Mouse (Mus musculus) kidney, embryonic 16.5 days (tissue): ENCODE data around the gene Fcgr3. TPM values are rescaled to one million over a fixed set of nuclear protein-coding genes. Genes with fewer than 3 reads are reported as not detected.
A peak's percentile ranks its signal among the peaks of the same experiment; 100 is the strongest.

ENCODE experiments used
- ATAC-seq: fragments of 200-750 bp; cut with Nextera tagmentation; 2 replicates; pipeline ENCODE4 v1.8.0; 2017; ENCODE audit warnings: moderate TSS enrichment; ENCODE audit not compliant: low FRiP score, low TSS enrichment
- H3K27ac ChIP-seq: fragments of 300-500 bp; sonication (generic); 2 replicates; pipeline ENCODE4 v1.5.1; 2014; ENCODE audit warnings: low read length
- H3K27me3 ChIP-seq: fragments of 300-500 bp; sonication (generic); 2 replicates; pipeline ENCODE4 v1.6.1; 2014; ENCODE audit warnings: low read length, control low read depth, mixed read lengths; ENCODE audit not compliant: insufficient read depth
- H3K36me3 ChIP-seq: fragments of 300-500 bp; sonication (generic); 2 replicates; pipeline ENCODE4 v1.6.1; 2014; ENCODE audit warnings: low read length, control low read depth, mixed read lengths; ENCODE audit not compliant: insufficient read depth
- H3K4me1 ChIP-seq: fragments of 300-500 bp; sonication (generic); 2 replicates; pipeline ENCODE4 v1.6.1; 2014; ENCODE audit warnings: low read length, control low read depth, mixed read lengths; ENCODE audit not compliant: insufficient read depth
- H3K4me2 ChIP-seq: fragments of 300-500 bp; sonication (generic); replicated peaks from 2 replicates; pipeline ENCODE4 v1.6.1; 2014; ENCODE audit warnings: low read depth, low read length
- H3K4me3 ChIP-seq: fragments of 300-500 bp; sonication (generic); 2 replicates; pipeline ENCODE4 v1.5.1; 2014; ENCODE audit warnings: mild to moderate bottlenecking, low read length
- H3K9ac ChIP-seq: fragments of 300-500 bp; sonication (generic); replicated peaks from 2 replicates; pipeline ENCODE4 v1.6.1; 2014; ENCODE audit warnings: low read length
- H3K9me3 ChIP-seq: fragments of 300-500 bp; sonication (generic); 2 replicates; pipeline ENCODE4 v1.6.1; 2016; ENCODE audit warnings: low read length, control low read depth
- WGBS: fragments of 180-500 bp; shearing (Covaris S2); extraction: QIAGEN DNeasy Blood & Tissue Kit; methylation state at CpG from one replicate; pipeline ENCODE4 v1.1.7; 2014; 5-methylcytosine and 5-hydroxymethylcytosine counted together
- polyA plus RNA-seq: library from polyadenylated mRNA; unstranded; fragments of >200 nt; fragmentation: Nextera tagmentation; extraction: Ambion mirVana; gene quantifications from 2 replicates; pipeline ENCODE4 v1.2.1, GENCODE M21; 2015

Fcgr3 gene
- polyA plus RNA-seq, 1 experiment from 2014 or later: 9.0 TPM

DNA sequence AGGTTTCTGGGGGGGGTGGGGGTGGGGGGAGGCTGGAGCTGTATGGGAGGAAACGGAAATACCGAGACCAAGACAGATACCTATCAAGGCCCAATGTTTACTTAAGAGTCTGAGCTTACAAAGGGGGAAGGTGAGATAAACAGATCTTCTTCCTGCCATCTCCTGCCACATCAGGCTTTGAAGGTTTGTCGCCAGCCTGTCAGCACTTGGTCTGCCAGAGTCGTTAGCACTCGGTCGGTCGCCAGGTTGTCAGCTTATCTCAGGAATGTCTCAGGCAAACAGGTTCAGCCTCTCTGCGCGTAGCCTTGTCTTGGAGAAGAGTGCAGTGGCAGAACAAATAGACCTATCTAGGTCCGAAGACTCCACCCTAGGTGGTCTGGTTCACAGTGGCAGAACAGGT is 4.3 kb downstream of the Fcgr3 start:
- Histone ChIP-seq H3K4me2 (0 out of 2 replicates have a peak overlapping the region, but pooled peaks have one; percentile 2), H3K27ac (no peak overlapping the region)

DNA sequence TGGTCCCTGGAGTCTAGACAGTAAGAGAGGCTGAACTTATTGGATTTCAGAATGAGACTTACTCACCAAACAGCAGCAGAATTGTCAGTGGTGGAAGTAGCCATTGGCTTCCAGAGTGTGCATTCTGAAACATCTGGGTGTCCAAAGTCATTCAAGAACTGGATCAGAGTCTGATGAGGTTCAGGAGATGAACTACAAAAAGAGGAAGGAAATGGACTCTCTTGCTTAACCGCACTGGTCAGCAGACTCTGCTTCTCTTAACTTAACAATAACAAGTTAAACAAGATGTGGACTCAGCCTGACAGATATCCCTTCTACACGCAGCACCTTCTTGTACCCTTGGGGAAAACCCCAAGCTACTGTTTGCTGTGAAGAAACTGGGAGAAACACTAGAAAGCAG is 5.5 kb downstream of the Fcgr3 start:
- Histone ChIP-seq H3K9ac (no peak overlapping the region), H3K4me2 (no peak overlapping the region), H3K4me3 (no peak overlapping the region), H3K27me3 (peaks cover 9% of the 10 kb centered on the region; the same call in 1 of the 2 replicates), H3K9me3 (no peaks in the 10 kb centered on the region), H3K4me1 (no peaks in the 10 kb centered on the region), H3K36me3 (no peaks in the 10 kb centered on the region), H3K27ac (no peak overlapping the region)
- no peak for ATAC-seq
- WGBS: 78% methylated on average over 2 of the region's 2 CpGs

More for the DNA sequence above, 4.3 kb downstream of the Fcgr3 start:
- Histone ChIP-seq H3K27me3 (peaks cover 13% of the 10 kb centered on the region), H3K9ac (no peak overlapping the region), H3K4me3 (no peak overlapping the region), H3K4me1 (peaks cover 4% of the 10 kb centered on the region; the same call in 1 of the 2 replicates), H3K9me3 (no peaks in the 10 kb centered on the region), H3K36me3 (no peaks in the 10 kb centered on the region)
- 39% methylated on average over 10 of the region's 10 CpGs for WGBS
- ATAC-seq: no peak

DNA sequence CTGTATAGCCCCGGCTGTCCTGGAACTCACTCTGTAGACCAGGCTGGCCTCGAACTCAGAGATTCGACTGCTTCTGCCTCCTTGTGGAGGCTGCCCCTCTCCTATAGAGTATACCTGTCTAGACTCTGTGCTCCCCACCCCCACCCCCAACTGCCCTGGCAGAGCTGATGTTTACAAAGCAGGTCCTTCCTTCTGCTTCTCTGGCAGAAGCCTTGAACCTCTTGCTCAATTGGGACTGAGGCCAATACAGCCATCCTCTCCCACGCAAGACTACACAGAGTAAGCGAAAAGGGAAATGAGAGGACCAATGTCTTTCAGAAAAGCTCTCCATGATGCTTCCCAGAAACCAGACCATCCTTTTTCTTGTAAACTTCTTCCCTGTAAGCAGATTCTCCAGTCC is 7.5 kb downstream of the Fcgr3 start:
- ATAC-seq: no peak
- whole genome bisulfite sequencing: 86% methylated on average over 5 of the region's 5 CpGs

DNA sequence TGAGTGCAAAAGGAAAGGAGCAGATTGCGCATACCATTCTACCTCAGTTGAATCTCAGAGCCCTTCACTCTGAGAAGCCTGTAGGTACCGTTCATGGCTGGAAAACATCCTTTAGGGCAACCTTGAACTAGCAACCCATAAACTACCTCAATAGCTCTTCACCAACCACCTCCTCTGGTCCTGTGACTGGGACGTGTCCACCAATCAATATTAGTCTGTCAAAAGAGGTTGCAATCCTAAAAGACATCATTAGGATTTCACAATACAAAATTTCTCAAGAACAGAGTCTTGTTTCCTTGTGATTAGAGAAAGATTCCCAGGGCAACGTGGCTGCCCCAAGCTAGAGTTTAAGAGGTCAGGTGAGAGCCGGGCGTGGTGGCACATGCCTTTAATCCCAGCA is 11.4 kb downstream of the Fcgr3 start:
- no peaks in the 10 kb centered on the region for H3K9me3 ChIP-seq
- no peak for ATAC-seq

More for the DNA sequence above, 7.5 kb downstream of the Fcgr3 start:
- Histone ChIP-seq H3K4me2 (no peak overlapping the region), H3K9me3 (no peaks in the 10 kb centered on the region), H3K27ac (no peak overlapping the region), H3K27me3 (no peaks in the 10 kb centered on the region), H3K36me3 (no peaks in the 10 kb centered on the region), H3K4me1 (no peaks in the 10 kb centered on the region), H3K4me3 (no peak overlapping the region), H3K9ac (no peak overlapping the region)

DNA sequence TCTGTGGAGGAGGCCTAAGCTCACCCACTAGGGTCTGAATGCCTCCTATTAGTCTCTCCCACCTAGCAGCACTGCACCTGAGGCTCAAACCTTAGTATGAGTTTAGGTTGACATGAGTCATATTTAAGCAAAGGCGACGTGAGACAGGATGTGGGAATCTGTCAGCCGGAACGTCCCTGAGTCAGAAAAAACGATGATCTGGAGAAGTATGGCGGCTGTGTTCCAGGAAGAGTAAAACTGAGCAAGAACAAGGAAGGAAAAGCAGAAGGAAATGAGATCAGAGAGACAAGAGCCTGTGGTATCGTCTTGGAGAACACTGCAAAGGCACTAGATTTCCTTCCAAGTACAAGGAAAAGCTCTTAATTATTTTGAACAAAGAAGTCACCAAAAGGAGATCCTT is 14.0 kb downstream of the Fcgr3 start:
- no peaks in the 10 kb centered on the region for H3K27me3 ChIP-seq
- no peaks in the 10 kb centered on the region for H3K4me1 ChIP-seq
- no peak overlapping the region for H3K4me2 ChIP-seq
- H3K9me3 ChIP-seq: no peaks in the 10 kb centered on the region
- 64% methylated on average over 7 of the region's 7 CpGs for WGBS
- H3K4me3 ChIP-seq: no peak overlapping the region
- H3K36me3 ChIP-seq: no peaks in the 10 kb centered on the region
- no peak overlapping the region for H3K9ac ChIP-seq
- H3K27ac ChIP-seq: no peak overlapping the region
- no peak for ATAC-seq

More for the DNA sequence above, 11.4 kb downstream of the Fcgr3 start:
- no peak overlapping the region for H3K4me2 ChIP-seq
- H3K4me3 ChIP-seq: no peak overlapping the region
- no peak overlapping the region for H3K9ac ChIP-seq
- 83% methylated on average over 6 of the region's 6 CpGs for WGBS
- H3K36me3 ChIP-seq: no peaks in the 10 kb centered on the region
- no peaks in the 10 kb centered on the region for H3K27me3 ChIP-seq
- H3K4me1 ChIP-seq: no peaks in the 10 kb centered on the region
- no peak overlapping the region for H3K27ac ChIP-seq

DNA sequence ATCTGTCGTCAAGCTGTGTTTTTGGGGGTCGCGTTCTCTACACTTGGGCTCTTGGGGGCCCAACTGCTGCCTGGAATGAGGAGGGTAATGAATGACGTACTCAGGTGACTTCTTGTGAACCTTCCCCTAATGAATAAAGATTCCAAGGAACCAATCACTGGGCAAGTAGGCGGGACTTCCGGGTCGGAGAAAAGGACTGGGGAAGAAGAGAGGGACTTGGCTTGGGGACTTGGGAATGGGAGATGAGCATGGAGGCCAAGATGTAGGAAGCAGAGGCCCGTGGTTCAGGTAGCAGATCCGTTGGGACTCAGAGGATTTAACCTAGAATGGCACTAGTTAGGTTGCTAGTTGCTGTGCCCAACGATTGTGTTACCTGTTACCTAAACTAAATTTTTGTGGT is 15.5 kb downstream of the Fcgr3 start:
- H3K36me3 ChIP-seq: no peaks in the 10 kb centered on the region
- no peaks in the 10 kb centered on the region for H3K27me3 ChIP-seq
- 46% methylated on average over 10 of the region's 10 CpGs for WGBS
- no peak overlapping the region for H3K4me2 ChIP-seq
- no peaks in the 10 kb centered on the region for H3K9me3 ChIP-seq
- ATAC-seq: no peak
- H3K9ac ChIP-seq: no peak overlapping the region
- no peak overlapping the region for H3K27ac ChIP-seq
- H3K4me3 ChIP-seq: no peak overlapping the region
- no peaks in the 10 kb centered on the region for H3K4me1 ChIP-seq

DNA sequence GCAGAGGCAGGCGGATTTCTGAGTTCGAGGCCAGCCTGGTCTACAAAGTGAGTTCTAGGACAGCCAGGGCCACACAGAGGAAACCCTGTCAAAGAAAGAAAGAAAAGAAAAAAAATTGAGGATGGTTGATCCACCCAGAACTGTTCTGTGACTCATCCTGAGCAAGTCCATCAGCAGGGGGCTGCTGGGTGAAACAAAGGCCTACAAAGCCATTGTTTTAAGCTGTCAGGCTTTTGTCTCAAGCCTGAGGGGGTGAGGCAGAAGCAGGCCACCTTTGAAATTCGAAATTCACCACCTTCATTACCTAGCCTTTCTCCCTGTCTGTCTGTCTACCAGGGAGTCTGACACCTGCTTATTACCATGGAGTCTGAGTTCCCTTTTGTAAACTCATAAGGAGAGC is 18.2 kb downstream of the Fcgr3 start:
- no peak overlapping the region for H3K9ac ChIP-seq
- H3K4me1 ChIP-seq: no peaks in the 10 kb centered on the region
- H3K4me2 ChIP-seq: no peak overlapping the region
- H3K27me3 ChIP-seq: no peaks in the 10 kb centered on the region
- no peaks in the 10 kb centered on the region for H3K36me3 ChIP-seq
- H3K4me3 ChIP-seq: no peak overlapping the region
- H3K27ac ChIP-seq: no peak overlapping the region
- ATAC-seq: no peak
- no peaks in the 10 kb centered on the region for H3K9me3 ChIP-seq
- WGBS: 80% methylated on average over 3 of the region's 3 CpGs

DNA sequence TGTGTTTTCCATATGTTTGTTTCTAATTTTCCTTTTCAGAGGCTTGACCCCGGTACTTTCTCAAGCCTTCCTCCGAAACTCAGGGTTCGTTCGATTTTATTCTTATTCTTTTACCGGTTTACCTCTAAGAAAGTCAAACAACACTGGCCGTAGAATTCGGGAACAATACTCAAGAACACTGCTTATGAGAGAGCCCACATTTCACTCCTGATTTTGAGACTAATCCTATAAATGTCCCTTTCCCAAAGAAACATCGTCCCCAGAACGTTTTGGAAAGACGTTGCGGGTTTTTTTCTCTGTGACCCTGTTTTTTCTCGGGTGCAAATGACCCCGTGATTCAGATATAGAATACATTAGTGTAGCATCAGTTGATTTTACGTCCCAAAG is 19.7 kb downstream of the Fcgr3 start:
- ATAC-seq: no peak
- no peak overlapping the region for H3K27ac ChIP-seq
- peak overlapping the region; percentile 54 for H3K9ac ChIP-seq
- H3K4me3 ChIP-seq: peak overlapping the region; percentile 69
- H3K4me2 ChIP-seq: peak overlapping the region; percentile 56
- no peaks in the 10 kb centered on the region for H3K27me3 ChIP-seq
- WGBS: 5% methylated on average over 14 of the region's 14 CpGs
- H3K36me3 ChIP-seq: no peaks in the 10 kb centered on the region
- no peaks in the 10 kb centered on the region for H3K4me1 ChIP-seq
- H3K9me3 ChIP-seq: no peaks in the 10 kb centered on the region

DNA sequence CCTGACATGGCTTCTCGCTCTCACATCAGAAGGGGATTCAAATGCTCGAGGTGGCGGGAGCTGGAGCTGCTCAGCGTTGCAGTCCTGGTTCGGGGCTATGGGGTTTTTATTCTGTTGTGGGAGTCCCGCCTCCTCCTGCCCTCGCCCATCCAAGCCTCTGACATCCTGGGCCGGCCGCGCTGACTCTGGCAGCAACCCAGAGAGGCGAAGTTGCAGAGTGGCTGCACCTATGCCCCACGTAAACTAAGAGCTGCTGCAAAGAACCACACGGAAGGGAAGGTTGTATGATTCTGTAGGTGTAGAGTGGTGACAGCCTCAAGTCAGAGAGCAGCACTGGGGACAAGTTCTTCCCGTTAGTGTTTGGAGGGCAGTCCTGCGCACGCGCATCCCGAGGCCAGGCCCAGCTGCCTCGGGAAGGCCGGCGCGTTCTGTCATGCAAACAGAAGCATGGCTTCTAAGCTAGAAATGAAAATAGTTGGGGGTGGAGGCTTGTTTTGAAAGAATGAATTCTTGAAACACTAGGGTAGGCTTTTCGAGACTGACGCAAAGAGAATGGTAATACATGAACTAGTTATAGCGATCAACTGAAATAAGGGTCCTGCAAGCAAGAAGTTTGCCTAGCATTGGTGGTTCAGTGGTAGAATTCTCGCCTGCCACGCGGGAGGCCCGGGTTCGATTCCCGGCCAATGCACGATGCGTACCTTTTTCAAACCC is 20.2 kb downstream of the Fcgr3 start:
- Histone ChIP-seq H3K9ac (peak overlapping the region; percentile 73), H3K36me3 (no peaks in the 10 kb centered on the region), H3K9me3 (no peaks in the 10 kb centered on the region), H3K4me2 (peak overlapping the region; percentile 56), H3K27ac (peak overlapping the region; percentile 86), H3K4me3 (peak overlapping the region; percentile 69), H3K27me3 (no peaks in the 10 kb centered on the region), H3K4me1 (no peaks in the 10 kb centered on the region)
- WGBS: under 1% methylated on average over 33 of the region's 33 CpGs
- peak; percentile 97 for ATAC-seq

DNA sequence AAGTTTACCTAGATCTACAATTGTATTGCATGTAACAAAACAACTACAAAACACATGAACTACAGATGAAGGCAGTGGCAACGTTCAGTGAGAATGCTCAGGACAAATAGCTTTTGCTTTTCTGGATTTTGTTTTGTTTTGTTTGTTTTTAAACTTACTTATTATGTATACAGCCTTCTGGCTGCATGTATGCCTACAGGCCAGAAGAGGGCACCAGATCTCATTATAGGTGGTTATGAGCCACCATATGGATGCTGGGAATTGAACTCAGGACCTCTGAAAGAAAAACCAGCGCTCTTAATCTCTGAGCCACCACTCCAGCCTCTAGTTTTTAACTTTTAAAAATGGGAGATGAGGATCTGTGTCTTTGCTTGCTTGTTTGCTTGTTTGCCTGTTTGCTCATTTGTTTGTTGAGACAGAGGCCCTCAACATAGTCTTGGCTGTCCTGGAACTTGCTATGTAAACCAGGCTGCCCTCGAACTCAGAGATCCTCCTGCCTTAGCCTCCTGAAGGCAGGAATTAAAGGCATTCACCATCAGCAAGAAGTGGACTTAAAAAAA is 21.1 kb downstream of the Fcgr3 start:
- H3K4me2 ChIP-seq: peak overlapping the region; percentile 56
- WGBS: 66% methylated on average over 3 of the region's 3 CpGs
- peak overlapping the region; percentile 69 for H3K4me3 ChIP-seq
- no peak overlapping the region for H3K27ac ChIP-seq
- H3K9me3 ChIP-seq: no peaks in the 10 kb centered on the region
- ATAC-seq: no peak
- H3K27me3 ChIP-seq: no peaks in the 10 kb centered on the region
- no peak overlapping the region for H3K9ac ChIP-seq
- no peaks in the 10 kb centered on the region for H3K36me3 ChIP-seq
- no peaks in the 10 kb centered on the region for H3K4me1 ChIP-seq
